Mouse (Mus musculus) brain, adult 2 months (tissue): ENCODE data around the gene 1700003F12Rik.

Experiments used
- DNase-seq: peaks from one replicate; pipeline ENCODE4 v3.0.0; 2011; ENCODE audit warnings: low read depth, low spot score

Gene 1700003F12Rik

DNA sequence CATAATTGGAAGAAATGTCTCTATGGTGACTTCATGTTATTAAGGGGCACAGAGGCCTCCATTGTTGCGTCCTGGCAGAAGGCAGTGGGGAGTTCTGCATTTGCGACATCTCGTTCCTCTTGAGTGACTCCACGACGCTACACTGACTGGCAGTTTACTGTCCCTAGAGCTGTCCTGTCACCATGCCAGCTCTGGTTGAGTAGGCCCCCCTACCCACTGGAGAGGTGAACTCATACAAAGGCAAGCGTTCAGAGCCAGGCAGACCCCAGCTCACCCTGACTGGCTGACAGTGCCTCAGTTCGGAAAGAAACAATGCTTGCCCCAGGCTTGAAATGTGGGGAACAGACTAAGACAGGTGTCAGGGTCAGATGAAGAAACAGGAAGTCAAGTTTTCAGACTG, 27.4 kb downstream of the 1700003F12Rik start:
- DNase-seq = no peak

DNA sequence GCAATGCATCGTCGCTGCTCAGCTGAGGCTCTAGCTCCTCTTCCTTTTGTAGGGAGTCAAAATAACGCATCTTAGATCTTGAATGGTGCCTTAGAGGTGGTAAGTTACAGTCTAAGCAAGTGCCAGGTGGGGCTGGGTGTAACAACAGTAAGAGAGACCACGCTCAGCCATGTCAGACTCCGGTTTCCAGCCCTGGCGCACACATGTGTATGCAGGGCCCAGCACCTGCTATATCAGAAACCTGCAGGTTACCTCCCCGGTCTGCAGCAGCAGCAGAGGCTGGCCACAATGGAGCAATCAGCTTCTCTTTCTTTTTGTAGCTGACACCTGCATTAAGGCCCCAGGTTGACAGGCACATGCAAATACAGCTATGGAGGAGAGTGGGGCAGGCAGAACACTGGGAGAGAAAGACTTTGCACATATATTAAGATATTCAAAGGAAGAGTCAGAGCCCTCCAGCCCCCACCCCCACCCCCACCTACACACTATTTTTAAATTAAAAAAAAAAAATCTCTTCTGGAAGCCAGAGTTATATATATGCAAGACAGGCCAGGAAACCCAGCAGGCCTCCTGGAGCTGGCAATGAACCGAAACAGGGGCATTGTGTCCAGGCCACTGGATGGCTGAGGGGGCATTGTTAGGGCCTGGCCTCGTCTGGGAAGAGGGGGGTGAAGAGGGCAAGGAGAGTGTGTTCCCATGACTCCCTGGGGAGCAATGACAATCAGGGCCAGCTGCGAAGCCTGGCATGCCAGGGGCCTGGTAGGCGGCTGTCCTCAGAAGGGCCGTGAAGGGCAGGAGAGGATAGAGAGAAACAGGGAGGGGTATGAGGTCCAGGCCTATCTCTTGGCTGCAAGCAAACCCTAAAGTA, 30.2 kb downstream of the 1700003F12Rik start:
- DNase-seq = no peak

DNA sequence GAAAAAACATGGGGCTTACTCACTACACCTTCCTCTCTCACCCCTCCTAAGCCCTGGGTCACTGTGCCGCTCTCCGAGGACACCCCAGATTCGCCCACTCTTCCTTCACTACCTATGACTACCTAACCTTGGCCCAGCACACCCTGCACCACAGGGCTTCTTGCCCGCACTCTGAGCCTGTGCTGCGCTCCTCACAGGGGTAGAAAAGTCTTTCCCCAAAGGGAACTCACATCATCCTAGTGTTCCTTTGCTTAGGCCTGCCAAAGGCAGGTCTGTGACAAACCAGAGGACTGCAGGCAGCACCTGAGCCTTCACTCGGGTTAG, 30.8 kb downstream of the 1700003F12Rik start:
- DNase-seq = no peak

DNA sequence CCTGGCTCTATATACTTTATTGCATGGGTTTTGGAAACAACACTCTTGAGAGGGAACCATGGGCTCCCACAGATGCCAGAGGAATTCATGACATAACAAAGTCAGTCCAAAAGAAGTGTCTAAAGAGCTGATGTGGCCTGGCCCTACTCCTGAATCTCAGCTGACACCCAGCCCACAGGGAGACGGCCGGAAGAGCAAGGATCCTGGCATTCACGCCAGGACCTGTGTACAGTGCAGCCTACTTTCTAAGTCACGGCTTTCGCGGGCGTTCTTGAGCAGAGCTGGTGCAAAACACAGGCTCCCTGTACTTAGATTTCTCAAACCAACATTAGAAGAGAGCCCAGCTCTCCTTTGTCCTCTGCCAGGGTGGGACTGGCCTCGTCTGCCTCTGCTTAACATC, 33.7 kb downstream of the 1700003F12Rik start:
- DNase-seq = no peak

DNA sequence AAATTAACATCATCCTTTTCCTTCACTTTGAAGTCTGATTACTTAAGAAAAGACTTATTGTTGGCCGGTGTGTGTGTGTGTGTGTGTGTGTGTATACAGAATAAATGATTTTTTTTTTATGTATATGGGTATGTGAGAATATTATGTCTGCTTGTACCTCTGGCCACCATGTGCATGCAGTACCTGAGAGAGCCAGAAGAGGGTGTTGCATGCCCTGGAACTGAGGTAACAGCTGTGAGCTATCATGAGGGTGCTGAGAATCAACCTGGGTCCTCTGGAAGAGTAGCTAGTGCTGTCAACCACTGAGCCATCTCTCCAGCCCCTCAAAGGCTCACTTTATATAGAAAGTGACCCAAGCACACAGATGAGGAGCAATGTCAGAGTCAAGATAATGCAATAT, 34.5 kb downstream of the 1700003F12Rik start:
- DNase-seq = no peak

DNA sequence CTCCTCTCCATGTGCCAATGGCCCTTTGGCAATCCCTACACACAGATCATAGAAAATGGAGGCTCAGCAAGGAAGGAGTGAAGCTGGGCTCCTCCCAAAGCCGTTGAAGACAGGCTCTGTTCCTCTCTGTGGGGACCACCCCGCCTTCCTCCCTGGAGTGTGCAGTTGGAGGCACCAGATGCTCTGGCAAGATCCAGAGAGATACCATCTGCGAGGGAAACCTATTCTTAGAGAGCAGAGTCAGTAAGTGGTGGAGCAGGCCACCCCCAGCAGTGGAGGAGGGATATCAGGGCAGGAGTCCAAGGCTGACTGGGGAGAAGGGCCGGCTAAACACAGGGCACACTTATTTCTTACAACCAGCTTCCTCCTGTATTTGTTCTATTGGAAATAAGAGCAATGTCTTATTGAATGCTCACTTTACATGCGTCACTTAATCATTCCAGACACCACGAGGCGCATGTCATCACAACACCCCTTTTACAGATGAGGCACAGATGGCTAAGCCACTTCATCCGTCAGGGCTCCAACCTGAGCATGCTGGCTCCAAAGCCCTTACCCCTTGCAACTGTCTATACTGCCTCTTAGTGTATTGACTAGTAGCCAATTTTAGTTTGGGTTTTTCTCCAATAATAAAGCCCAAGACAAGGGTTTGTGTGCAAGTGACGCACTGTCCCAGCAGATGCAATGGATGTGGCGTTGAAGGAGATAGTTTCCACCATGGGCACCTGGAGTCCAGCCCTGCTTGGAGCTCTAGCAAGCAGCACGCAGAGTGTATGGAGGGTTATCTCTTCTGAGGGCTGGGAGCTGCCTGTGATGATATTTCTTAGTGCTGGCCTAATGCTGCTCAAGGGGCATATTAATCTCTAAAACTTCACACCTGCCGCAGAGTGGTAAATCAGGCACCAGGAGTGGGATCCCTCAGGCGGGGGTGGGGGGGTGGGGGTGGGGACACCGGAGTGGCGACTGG, 37.3 kb downstream of the 1700003F12Rik start:
- DNase-seq = peak; percentile 97

DNA sequence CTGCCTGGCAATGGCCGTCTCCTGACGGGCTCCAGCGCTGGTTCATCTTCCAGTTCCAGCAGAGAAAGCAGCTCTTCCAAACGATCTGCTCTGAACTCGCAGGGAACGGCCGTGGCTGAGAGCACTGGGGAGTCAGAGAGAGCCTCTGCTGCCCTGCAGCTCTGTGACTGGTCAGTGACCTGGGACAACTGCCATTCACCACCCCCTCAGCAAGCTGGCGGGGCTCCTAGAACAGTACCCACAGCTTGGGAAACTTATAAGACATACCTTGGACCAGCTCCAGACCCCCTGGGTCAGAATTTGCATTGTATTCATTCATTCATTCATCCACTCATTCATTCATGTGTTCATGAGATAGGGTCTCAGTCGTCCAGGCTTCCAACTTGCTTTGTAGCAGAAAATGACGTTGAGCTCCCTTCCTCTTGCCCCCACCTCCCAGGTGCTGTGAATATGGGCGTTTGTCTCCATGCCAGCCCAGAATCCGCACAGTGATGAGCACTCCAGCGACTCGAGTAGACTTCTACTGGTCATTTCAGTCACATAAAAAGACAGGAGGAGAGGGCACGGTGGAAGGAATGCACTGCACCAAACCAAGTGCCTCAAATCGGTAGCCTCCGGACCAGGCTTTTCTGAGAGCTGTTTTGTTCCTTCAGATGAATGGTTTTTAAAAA, 38.2 kb downstream of the 1700003F12Rik start:
- peak; percentile 33 for DNase-seq

DNA sequence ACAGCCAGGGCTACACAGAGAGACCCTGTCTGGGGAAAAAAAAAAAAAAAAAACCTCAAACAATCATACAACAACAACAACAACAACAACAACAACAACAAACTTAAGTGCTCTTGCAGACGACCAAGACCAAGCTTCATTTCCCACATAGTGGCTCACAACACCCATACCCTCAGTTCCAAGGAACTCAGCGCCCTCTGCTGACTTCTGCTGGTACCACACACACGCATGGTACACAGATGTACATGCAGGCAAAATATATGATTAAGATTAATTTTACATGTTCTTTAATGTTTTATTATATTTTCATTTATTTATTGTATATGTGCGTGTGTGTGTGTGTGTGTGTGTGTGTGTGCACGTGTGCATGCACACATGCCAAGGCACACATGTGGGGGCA, 39.5 kb downstream of the 1700003F12Rik start:
- DNase-seq = peak; percentile 41

DNA sequence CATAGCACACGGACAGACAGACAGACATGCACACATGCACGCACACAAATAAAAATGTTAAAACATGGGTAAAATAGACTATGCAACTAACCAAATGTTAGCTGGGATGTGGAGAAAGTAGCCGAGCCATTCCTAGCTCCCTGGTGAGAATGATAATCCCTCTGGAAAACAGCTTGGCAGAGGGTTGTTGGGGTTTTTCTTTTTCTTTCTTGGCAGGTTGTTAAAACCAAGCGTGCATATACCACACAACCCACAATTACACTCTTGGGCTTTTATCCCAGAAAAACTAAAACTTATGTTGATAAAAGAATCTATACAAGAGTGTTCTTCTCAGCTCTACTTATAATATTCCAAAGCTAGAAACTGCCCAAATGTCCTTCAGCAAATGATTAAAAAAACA, 42.2 kb downstream of the 1700003F12Rik start:
- peak; percentile 70 for DNase-seq

DNA sequence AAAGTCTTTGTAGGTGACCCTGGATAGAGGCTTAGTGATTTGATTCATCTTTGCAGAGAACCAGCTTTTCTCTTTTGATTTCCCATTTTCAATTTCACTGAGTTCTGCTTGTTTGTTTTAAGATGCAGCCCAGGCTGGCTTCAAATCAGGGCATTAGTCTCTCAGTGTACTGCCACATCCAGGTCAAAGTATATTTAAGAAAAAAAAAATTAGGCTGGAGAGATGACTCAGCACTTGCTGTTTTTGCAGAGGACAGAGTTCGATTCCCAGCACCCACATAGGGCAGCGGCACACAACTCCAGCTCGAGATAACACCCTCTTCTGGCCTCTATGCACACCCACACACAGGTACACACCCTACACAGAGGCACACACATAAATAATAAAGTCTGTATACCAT, 44.4 kb downstream of the 1700003F12Rik start:
- no peak for DNase-seq

DNA sequence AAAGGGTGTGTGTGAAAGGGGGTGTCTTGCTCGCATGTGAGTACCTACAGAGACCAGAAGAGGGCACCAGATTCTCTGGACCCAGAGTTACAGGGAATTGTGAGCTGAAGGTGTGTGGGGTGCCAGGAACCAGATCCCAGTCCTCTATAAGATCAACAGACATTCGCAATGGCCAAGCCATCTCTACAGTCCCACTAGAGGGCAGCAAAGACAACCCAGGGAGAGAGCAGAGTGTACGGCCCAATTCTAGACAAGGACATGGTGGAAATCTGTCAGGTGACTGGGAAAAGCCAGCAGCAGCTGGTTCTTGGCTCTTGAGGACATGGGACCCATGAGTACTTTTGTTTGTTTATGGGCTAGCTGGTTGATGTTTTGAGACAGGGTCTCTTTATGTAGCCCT, 46.1 kb downstream of the 1700003F12Rik start:
- DNase-seq = peak; percentile 51

DNA sequence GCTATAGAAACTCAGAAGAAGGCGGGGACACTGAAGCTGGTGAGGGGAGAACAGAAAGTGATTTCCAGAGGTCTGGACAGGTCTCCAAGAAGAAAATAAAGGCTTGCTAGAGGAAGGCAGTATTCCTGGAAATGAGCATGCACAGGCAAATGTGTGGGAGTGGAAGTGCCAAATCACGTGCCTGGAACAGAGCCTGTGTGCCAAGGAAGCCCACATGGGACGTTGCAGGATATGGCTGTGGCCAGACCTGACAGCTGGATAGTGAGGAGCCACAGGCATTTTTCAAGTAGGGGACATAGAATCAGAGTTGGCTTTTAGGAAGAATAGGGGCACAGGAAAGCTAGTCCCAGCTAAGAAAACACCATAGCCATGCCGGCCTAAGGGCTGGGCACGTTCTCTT, 48.9 kb downstream of the 1700003F12Rik start:
- peak; percentile 63 for DNase-seq

DNA sequence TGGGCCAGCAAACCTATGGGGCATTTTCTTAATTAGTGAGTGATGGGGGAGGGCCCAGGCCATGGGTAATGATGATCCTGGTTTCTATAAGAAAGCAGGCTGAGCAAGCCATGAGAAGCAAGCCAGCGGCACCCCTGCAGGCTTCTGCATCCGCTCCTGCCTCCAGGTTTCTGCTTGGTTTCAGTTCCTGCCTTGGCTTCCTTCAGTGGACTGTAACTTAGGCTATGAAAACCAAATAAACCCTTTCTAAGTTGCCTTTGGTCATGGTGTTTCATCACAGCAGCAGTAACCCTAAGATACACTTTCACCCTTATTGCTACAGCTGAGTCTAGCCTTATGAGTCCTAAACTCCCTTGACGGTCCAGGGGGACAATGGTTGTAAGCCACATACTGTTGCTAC, 50.5 kb downstream of the 1700003F12Rik start:
- no peak for DNase-seq
